Mouse (Mus musculus): Measurements from ENCODE around the gene Hus1. TPM values are rescaled to one million over a fixed set of nuclear protein-coding genes. Genes with fewer than 3 reads are reported as not detected.
A peak's percentile ranks its signal among the peaks of the same experiment; 100 is the strongest.

The Hus1 gene
- polyA plus RNA-seq (2014; fragmentation: Nextera tagmentation; extraction: Ambion mirVana): 11.1 and 11.9 TPM in 2 replicates

- Histone ChIP-seq H3K36me3 (ENCODE audit: control insufficient read depth, insufficient read depth, low read length) (peaks cover 8% of the 10 kb centered on the region; the same call in 1 of the 2 replicates), H3K4me1 (ENCODE audit: control insufficient read depth, insufficient read depth, low read length) (peaks cover 8% of the 10 kb centered on the region; the same call in 1 of the 2 replicates), H3K9me3 (ENCODE audit: control insufficient read depth, low read length) (no peaks in the 10 kb centered on the region), H3K9ac (replicated peaks; ENCODE audit: low read length) (peak within 1 kb of the TSS; percentile 79), H3K27me3 (ENCODE audit: control insufficient read depth, insufficient read depth, low read length) (no peaks in the 10 kb centered on the region), H3K27ac (replicated peaks; ENCODE audit: low read depth, low read length) (peak within 1 kb of the TSS; percentile 70), H3K4me3 (replicated peaks; ENCODE audit: low read depth, low read length) (peak within 1 kb of the TSS; percentile 66), H3K4me2 (ENCODE audit: low read length) (peak within 1 kb of the TSS; percentile 80)
- DNase-seq (peak; percentile 87), ATAC-seq (ENCODE audit: low FRiP score, low TSS enrichment) (peak; percentile 92)
- 0% methylated on average over 43 of the region's 43 CpGs for WGBS
Observed at GRCm38 (mm10) chr11:9010853-9011339, at the start of gene Hus1. Gene Hus1, minus strand, starts transcription at chr11:9011191.

- H3K9ac ChIP-seq (replicated peaks; ENCODE audit: low read length): no peak overlapping the region
- no peak overlapping the region for H3K4me2 ChIP-seq (ENCODE audit: low read length)
- DNase-seq (no peak), ATAC-seq (ENCODE audit: low FRiP score, low TSS enrichment) (no peak)
- H3K9me3 ChIP-seq (ENCODE audit: control insufficient read depth, low read length): no peaks in the 10 kb centered on the region
- 70% methylated on average over 5 of the region's 5 CpGs for WGBS
- no peaks in the 10 kb centered on the region for H3K36me3 ChIP-seq (ENCODE audit: control insufficient read depth, insufficient read depth, low read length)
- no peak overlapping the region for H3K27ac ChIP-seq (replicated peaks; ENCODE audit: low read depth, low read length)
- no peaks in the 10 kb centered on the region for H3K27me3 ChIP-seq (ENCODE audit: control insufficient read depth, insufficient read depth, low read length)
- H3K4me1 ChIP-seq (ENCODE audit: control insufficient read depth, insufficient read depth, low read length): no peaks in the 10 kb centered on the region
- H3K4me3 ChIP-seq (replicated peaks; ENCODE audit: low read depth, low read length): no peak overlapping the region
Observed at GRCm38 (mm10) chr11:9060484-9060883, 49.5 kb upstream of the Hus1 start.

GRCm38 (mm10) chr11:9060029-9060428 lies 49.0 kb upstream of the Hus1 start:
- Histone ChIP-seq H3K27me3 (ENCODE audit: control insufficient read depth, insufficient read depth, low read length) (no peaks in the 10 kb centered on the region), H3K9me3 (ENCODE audit: control insufficient read depth, low read length) (no peaks in the 10 kb centered on the region), H3K4me1 (ENCODE audit: control insufficient read depth, insufficient read depth, low read length) (no peaks in the 10 kb centered on the region), H3K36me3 (ENCODE audit: control insufficient read depth, insufficient read depth, low read length) (no peaks in the 10 kb centered on the region), H3K4me3 (replicated peaks; ENCODE audit: low read depth, low read length) (no peak overlapping the region), H3K4me2 (ENCODE audit: low read length) (no peak overlapping the region), H3K27ac (replicated peaks; ENCODE audit: low read depth, low read length) (no peak overlapping the region), H3K9ac (replicated peaks; ENCODE audit: low read length) (no peak overlapping the region)
- 88% methylated on average over 1 of the region's 1 CpGs for WGBS
- ATAC-seq (ENCODE audit: low FRiP score, low TSS enrichment): no peak
- no peak for DNase-seq

DNA sequence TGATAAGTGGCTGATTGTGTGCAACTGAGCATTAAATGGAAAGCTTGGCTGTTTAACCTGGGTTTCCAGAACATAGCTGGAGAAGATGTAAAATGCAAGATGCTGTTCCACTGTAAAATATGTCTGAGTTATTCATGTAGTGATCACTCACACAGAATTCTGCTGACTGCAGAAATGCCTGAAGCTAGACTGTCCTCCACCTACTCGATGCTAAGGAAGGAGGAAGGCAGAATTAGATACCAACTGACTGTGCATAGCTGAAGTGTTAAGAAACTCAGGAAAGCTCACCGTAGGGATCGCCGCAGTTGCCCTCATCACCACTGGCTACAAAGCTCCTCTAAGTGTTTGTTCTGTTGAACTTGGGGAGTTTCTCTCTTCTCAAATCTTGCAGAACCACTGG lies 46.7 kb upstream of the Hus1 start:
- no peaks in the 10 kb centered on the region for H3K9me3 ChIP-seq (ENCODE audit: control insufficient read depth, low read length)
- H3K4me2 ChIP-seq (ENCODE audit: low read length): no peak overlapping the region
- over 99% methylated on average over 4 of the region's 4 CpGs for WGBS
- no peaks in the 10 kb centered on the region for H3K4me1 ChIP-seq (ENCODE audit: control insufficient read depth, insufficient read depth, low read length)
- no peak overlapping the region for H3K27ac ChIP-seq (replicated peaks; ENCODE audit: low read depth, low read length)
- no peak overlapping the region for H3K4me3 ChIP-seq (replicated peaks; ENCODE audit: low read depth, low read length)
- no peaks in the 10 kb centered on the region for H3K27me3 ChIP-seq (ENCODE audit: control insufficient read depth, insufficient read depth, low read length)
- no peaks in the 10 kb centered on the region for H3K36me3 ChIP-seq (ENCODE audit: control insufficient read depth, insufficient read depth, low read length)
- DNase-seq: no peak
- no peak for ATAC-seq (ENCODE audit: low FRiP score, low TSS enrichment)
- no peak overlapping the region for H3K9ac ChIP-seq (replicated peaks; ENCODE audit: low read length)

DNA sequence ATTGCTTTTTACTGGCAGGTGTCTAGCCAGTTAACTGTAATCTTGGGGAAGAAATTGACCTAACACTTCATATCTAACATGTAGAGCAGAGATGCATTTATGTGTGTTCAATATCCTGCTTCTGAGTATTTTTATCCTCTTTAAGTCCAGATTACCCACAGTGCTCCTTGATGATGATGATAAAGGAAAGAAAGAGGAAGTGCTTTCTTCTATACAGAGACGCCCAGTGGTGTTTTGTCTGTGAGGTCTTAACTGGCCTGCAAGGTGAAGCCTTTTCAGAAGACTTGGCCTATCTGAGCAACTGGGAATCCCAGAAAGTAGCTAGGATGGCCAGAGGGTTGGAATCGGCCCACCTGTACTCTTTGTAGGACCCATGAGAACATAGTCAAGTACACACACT lies 45.9 kb upstream of the Hus1 start:
- ATAC-seq (ENCODE audit: low FRiP score, low TSS enrichment) (no peak), DNase-seq (no peak)
- Histone ChIP-seq H3K9me3 (ENCODE audit: control insufficient read depth, low read length) (no peaks in the 10 kb centered on the region), H3K36me3 (ENCODE audit: control insufficient read depth, insufficient read depth, low read length) (no peaks in the 10 kb centered on the region), H3K9ac (replicated peaks; ENCODE audit: low read length) (no peak overlapping the region), H3K4me1 (ENCODE audit: control insufficient read depth, insufficient read depth, low read length) (no peaks in the 10 kb centered on the region), H3K4me3 (replicated peaks; ENCODE audit: low read depth, low read length) (no peak overlapping the region), H3K27ac (replicated peaks; ENCODE audit: low read depth, low read length) (no peak overlapping the region), H3K4me2 (ENCODE audit: low read length) (no peak overlapping the region), H3K27me3 (ENCODE audit: control insufficient read depth, insufficient read depth, low read length) (no peaks in the 10 kb centered on the region)
- 87% methylated on average over 2 of the region's 2 CpGs for WGBS

- ATAC-seq (ENCODE audit: low FRiP score, low TSS enrichment) (no peak), DNase-seq (no peak)
- 66% methylated on average over 2 of the region's 2 CpGs for WGBS
- Histone ChIP-seq H3K9me3 (ENCODE audit: control insufficient read depth, low read length) (no peaks in the 10 kb centered on the region), H3K4me3 (replicated peaks; ENCODE audit: low read depth, low read length) (no peak overlapping the region), H3K4me2 (ENCODE audit: low read length) (no peak overlapping the region), H3K4me1 (ENCODE audit: control insufficient read depth, insufficient read depth, low read length) (peaks cover 9% of the 10 kb centered on the region; the same call in 1 of the 2 replicates), H3K27ac (replicated peaks; ENCODE audit: low read depth, low read length) (no peak overlapping the region), H3K27me3 (ENCODE audit: control insufficient read depth, insufficient read depth, low read length) (peaks cover 8% of the 10 kb centered on the region; the same call in 1 of the 2 replicates), H3K36me3 (ENCODE audit: control insufficient read depth, insufficient read depth, low read length) (no peaks in the 10 kb centered on the region), H3K9ac (replicated peaks; ENCODE audit: low read length) (no peak overlapping the region)
Observed at GRCm38 (mm10) chr11:9051895-9052294, 40.9 kb upstream of the Hus1 start.

DNA sequence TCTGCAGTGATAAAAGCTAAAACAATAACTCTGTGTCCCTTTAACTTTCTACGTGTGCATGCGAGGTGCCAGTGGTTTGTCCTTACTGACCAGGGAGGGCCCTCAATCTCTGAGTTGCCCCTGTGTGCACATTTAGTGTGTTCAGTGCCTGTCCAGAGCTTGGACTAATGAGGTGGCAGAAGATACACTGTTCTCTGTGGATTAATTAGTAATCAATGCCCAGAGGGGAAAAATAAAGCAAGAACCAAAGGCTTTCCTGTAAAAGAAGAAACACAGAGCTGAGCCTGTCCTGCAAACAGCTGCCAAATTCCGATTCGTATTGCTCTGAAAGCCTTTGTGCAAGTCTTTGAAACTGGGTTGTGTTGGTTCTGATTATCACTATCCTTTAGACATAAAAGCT lies 39.2 kb upstream of the Hus1 start:
- DNase-seq (no peak), ATAC-seq (ENCODE audit: low FRiP score, low TSS enrichment) (no peak)
- H3K27ac ChIP-seq (replicated peaks; ENCODE audit: low read depth, low read length): no peak overlapping the region
- H3K4me3 ChIP-seq (replicated peaks; ENCODE audit: low read depth, low read length): no peak overlapping the region
- 84% methylated on average over 4 of the region's 4 CpGs for WGBS
- no peak overlapping the region for H3K9ac ChIP-seq (replicated peaks; ENCODE audit: low read length)
- peaks cover 9% of the 10 kb centered on the region; the same call in 1 of the 2 replicates for H3K4me1 ChIP-seq (ENCODE audit: control insufficient read depth, insufficient read depth, low read length)
- H3K4me2 ChIP-seq (ENCODE audit: low read length): no peak overlapping the region
- H3K9me3 ChIP-seq (ENCODE audit: control insufficient read depth, low read length): no peaks in the 10 kb centered on the region
- no peaks in the 10 kb centered on the region for H3K36me3 ChIP-seq (ENCODE audit: control insufficient read depth, insufficient read depth, low read length)
- H3K27me3 ChIP-seq (ENCODE audit: control insufficient read depth, insufficient read depth, low read length): peaks cover 8% of the 10 kb centered on the region; the same call in 1 of the 2 replicates

DNA sequence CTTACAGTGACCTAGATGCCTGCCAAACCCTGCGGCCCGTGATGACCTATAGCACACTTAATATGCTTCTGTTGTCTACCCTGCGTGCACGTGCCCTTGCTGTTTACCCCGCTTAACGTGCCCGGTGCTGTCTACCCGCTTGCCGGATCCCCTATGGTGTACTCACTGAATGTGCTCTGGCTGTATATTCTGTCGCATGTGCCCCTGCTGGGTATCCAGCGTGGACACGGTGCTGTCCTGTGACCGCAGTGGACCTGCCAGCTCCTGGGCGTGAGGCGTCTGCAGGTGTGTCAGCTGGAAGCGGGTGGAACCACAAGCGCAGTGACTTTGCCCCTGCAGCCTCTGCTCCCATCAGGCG lies 37.7 kb upstream of the Hus1 start, which contains the start of gene Sun3:
Gene Sun3 (minus strand): TSS at position 289 of the 358 bp plus-strand sequence.
- Histone ChIP-seq H3K27me3 (ENCODE audit: control insufficient read depth, insufficient read depth, low read length) (peaks cover 8% of the 10 kb centered on the region; the same call in 1 of the 2 replicates), H3K4me3 (replicated peaks; ENCODE audit: low read depth, low read length) (peak within 1 kb of the TSS; percentile 54), H3K27ac (replicated peaks; ENCODE audit: low read depth, low read length) (no peak within 1 kb of the TSS), H3K9ac (replicated peaks; ENCODE audit: low read length) (peak within 1 kb of the TSS; percentile 35), H3K9me3 (ENCODE audit: control insufficient read depth, low read length) (no peaks in the 10 kb centered on the region), H3K4me1 (ENCODE audit: control insufficient read depth, insufficient read depth, low read length) (peaks cover 9% of the 10 kb centered on the region; the same call in 1 of the 2 replicates), H3K36me3 (ENCODE audit: control insufficient read depth, insufficient read depth, low read length) (no peaks in the 10 kb centered on the region), H3K4me2 (ENCODE audit: low read length) (peak within 1 kb of the TSS; percentile 99)
- ATAC-seq (ENCODE audit: low FRiP score, low TSS enrichment) (no peak; the same call in none of the 2 replicates), DNase-seq (no peak)
- WGBS: under 1% methylated on average over 18 of the region's 18 CpGs

- H3K36me3 ChIP-seq (ENCODE audit: control insufficient read depth, insufficient read depth, low read length): no peaks in the 10 kb centered on the region
- ATAC-seq (ENCODE audit: low FRiP score, low TSS enrichment) (peak; percentile 100), DNase-seq (peak; percentile 91)
- peaks cover 9% of the 10 kb centered on the region; the same call in 1 of the 2 replicates for H3K4me1 ChIP-seq (ENCODE audit: control insufficient read depth, insufficient read depth, low read length)
- H3K4me3 ChIP-seq (replicated peaks; ENCODE audit: low read depth, low read length): peak within 1 kb of the TSS; percentile 54
- 4% methylated on average over 21 of the region's 21 CpGs for WGBS
- peaks cover 8% of the 10 kb centered on the region; the same call in 1 of the 2 replicates for H3K27me3 ChIP-seq (ENCODE audit: control insufficient read depth, insufficient read depth, low read length)
- H3K9me3 ChIP-seq (ENCODE audit: control insufficient read depth, low read length): no peaks in the 10 kb centered on the region
- H3K4me2 ChIP-seq (ENCODE audit: low read length): peak within 1 kb of the TSS; percentile 99
- H3K9ac ChIP-seq (replicated peaks; ENCODE audit: low read length): peak within 1 kb of the TSS; percentile 35
- H3K27ac ChIP-seq (replicated peaks; ENCODE audit: low read depth, low read length): no peak within 1 kb of the TSS
Observed at GRCm38 (mm10) chr11:9048011-9048702, 37.2 kb upstream of the Hus1 start, which contains the start of gene Gm11992. Gene Gm11992, plus strand, starts transcription at chr11:9048594.
